Mouse (Mus musculus): ENCODE measurements around the gene Wasf1. TPM values are rescaled to one million over a fixed set of nuclear protein-coding genes. Genes with fewer than 3 reads are reported as not detected.
A peak's percentile ranks its signal among the peaks of the same experiment; 100 is the strongest.

Gene Wasf1
- polyA plus RNA-seq, 1 experiment from 2014 or later: 29.7 TPM

DNA sequence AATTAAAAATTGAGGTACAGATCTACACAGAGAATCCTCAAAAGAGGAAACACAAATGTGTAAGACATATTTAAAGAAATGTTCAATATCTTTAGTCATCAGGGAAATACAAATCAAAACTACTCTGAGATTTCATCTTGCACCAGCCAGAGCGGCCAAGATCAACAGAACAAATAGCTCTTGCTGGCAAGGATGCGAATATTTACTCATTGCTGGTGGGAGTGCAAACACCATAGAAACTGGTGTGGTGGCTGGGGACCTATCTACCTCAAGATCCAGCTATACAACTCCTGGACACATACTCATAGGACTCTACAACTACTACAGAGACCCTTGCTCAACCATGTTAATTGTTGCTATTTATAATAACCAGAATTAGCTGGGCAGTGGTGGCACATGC lies 12.0 kb upstream of the Wasf1 start:
- Histone ChIP-seq H3K4me3 (no peak overlapping the region), H3K9me3 (no peaks in the 10 kb centered on the region), H3K27ac (no peak overlapping the region), H3K4me2 (replicated peaks) (no peak overlapping the region), H3K9ac (no peak overlapping the region), H3K27me3 (no peaks in the 10 kb centered on the region), H3K4me1 (no peaks in the 10 kb centered on the region), H3K36me3 (peaks cover 16% of the 10 kb centered on the region)
- no peak for ATAC-seq (ENCODE audit: low FRiP score, low read depth)
- WGBS: 94% methylated on average over 2 of the region's 2 CpGs

DNA sequence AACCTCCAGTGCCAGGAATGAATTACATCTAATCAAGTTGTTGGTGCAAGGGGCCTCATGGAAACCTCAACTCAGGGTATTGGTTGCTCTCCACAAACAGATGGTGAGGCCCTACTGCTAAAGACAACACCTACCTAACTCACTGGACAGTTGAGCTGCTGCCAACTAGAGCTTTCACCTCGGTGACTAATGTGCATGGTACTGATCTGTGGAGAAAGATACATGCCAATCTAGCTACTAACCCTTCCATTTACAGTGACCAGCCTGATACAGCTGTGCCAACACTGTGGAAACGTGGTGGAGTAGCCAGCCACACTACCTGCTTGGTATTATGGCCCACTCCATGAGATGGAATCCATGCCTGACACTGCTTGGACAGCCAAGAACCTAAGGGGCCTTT lies 11.2 kb upstream of the Wasf1 start:
- H3K27ac ChIP-seq: no peak overlapping the region
- WGBS: 85% methylated on average over 2 of the region's 2 CpGs
- no peaks in the 10 kb centered on the region for H3K9me3 ChIP-seq
- no peak for ATAC-seq (ENCODE audit: low FRiP score, low read depth)
- no peak overlapping the region for H3K4me2 ChIP-seq (replicated peaks)
- H3K9ac ChIP-seq: no peak overlapping the region
- no peaks in the 10 kb centered on the region for H3K27me3 ChIP-seq
- H3K36me3 ChIP-seq: peaks cover 12% of the 10 kb centered on the region
- no peak overlapping the region for H3K4me3 ChIP-seq
- no peaks in the 10 kb centered on the region for H3K4me1 ChIP-seq

DNA sequence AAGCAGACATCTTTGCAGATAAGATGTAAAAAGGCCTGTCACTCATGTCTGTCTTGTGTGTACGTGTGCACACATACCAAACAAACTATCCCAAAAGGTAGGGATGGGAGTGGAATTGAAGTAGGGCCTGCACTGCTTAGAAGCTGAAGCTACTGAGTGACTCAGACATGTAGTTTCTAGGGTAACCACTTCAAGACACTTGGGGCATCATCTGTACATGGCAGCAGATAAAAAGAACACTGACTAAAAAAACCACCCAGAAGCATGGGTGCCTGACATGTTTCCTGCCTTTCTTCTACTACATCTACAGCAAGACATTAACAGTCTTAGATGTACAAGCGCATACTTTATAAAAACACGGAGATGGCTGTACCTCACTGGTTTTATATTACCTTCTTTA lies 5.0 kb upstream of the Wasf1 start:
- Histone ChIP-seq H3K27ac (no peak overlapping the region), H3K27me3 (no peaks in the 10 kb centered on the region), H3K9ac (no peak overlapping the region), H3K36me3 (peaks cover 17% of the 10 kb centered on the region), H3K4me2 (replicated peaks) (no peak overlapping the region), H3K4me3 (no peak overlapping the region), H3K4me1 (peaks cover 12% of the 10 kb centered on the region), H3K9me3 (no peaks in the 10 kb centered on the region)
- no peak for ATAC-seq (ENCODE audit: low FRiP score, low read depth)
- WGBS: 84% methylated on average over 3 of the region's 3 CpGs

DNA sequence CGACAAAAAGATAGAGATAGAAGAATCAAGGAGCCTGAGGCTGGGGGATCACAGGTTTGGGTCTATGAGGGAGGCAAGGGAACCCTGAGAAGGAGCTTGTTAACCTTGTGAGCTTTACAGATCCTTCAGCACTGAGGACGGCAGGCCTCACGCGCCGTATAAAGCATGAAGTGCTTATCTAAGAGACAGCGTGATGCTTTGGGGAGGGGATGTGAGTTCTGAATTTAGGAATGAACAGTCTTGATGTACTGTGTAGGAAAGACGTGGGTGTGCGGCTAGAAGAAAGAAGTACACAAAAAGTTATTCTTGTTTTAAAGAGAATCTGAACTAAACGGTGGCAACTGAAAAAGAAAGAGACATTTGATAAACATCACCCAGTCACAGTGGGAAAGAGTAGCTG lies 3.3 kb upstream of the Wasf1 start:
- Histone ChIP-seq H3K4me3 (no peak overlapping the region), H3K9me3 (no peaks in the 10 kb centered on the region), H3K4me2 (replicated peaks) (no peak overlapping the region), H3K36me3 (peaks cover 17% of the 10 kb centered on the region), H3K4me1 (peaks cover 12% of the 10 kb centered on the region), H3K27me3 (no peaks in the 10 kb centered on the region), H3K9ac (no peak overlapping the region), H3K27ac (no peak overlapping the region)
- no peak for ATAC-seq (ENCODE audit: low FRiP score, low read depth)
- WGBS: 93% methylated on average over 9 of the region's 9 CpGs

DNA sequence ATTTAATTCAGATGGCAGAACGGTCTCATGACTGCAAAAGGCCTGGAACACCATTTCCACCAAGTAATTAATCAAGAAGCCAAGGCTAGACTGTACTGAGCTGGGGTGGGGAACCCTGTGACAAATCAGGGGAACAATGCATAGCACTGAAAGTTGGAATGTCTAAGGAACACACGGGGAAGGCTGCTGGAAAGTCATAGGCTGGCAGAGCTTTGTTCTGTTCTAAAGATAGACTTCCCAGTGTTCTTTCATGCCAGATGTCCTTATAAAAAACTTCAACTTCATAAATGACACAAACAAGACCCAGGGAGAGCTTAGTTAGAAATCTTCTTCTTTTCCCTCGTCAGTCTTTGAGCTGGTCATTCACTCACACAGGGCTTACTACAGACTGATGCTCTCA lies 2.0 kb upstream of the Wasf1 start:
- Histone ChIP-seq H3K9ac (no peak overlapping the region), H3K4me3 (peak overlapping the region; percentile 90; the same call in 1 of the 2 replicates), H3K4me2 (replicated peaks) (peak overlapping the region; percentile 82), H3K9me3 (no peaks in the 10 kb centered on the region), H3K4me1 (peaks cover 12% of the 10 kb centered on the region), H3K27me3 (no peaks in the 10 kb centered on the region), H3K27ac (no peak overlapping the region), H3K36me3 (peaks cover 10% of the 10 kb centered on the region)
- 84% methylated on average over 3 of the region's 3 CpGs for WGBS
- ATAC-seq (ENCODE audit: low FRiP score, low read depth): no peak

DNA sequence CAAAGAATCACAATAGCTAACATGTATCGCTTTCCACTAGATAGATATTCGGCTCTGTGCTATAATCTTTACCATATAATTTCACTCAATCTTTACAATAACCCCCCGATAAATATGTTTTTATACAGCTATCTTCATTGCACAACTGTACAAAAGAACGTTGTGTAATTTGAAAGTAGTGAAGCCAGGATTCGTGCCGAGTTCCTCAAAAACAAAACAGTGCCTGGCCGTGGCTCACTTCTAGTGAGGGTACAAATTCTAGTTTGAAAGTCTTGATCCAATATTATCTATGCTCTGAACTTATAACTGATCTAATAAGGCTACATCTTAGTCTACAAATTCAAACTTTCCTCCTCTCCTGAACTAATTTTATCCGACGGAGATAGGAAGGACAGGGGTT lies 942 bp upstream of the Wasf1 start:
- ATAC-seq (ENCODE audit: low FRiP score, low read depth): no peak

DNA sequence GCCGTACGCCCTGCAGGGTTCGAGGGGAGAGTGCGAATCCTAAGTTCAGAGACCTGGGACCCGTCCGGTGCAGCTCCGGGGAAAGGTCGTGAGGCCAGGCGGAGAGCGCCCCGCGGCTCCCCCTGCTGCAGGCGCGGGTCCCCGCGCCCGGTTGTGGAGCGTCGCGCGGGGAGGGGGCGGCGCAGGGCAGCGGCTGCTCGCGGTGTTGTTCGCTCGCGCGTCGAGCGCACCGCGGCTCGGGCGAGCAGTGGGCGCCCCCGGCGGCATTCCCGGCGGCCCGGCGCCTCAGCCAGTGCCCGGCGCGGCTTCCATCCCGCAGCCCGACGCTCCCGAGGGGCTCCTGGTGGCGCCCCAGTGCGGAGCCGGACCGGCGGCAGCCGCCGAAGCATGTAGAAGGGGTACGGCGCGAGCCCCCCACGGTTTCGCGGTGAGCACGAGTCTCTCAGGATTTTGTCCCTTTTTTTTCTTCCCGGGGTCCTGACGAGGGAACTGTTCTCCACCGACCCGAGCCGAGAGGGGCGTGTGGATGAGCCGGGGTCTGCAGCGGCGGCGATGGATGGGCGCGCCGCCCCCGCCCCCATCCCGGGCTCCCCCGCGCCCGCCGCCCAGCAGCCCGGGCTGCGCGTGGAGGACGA lies 486 bp downstream of the Wasf1 start:
- ATAC-seq (ENCODE audit: low FRiP score, low read depth): peak; percentile 89
- H3K4me3 ChIP-seq: peak overlapping the region; percentile 90
- peaks cover 10% of the 10 kb centered on the region for H3K36me3 ChIP-seq
- H3K4me1 ChIP-seq: peaks cover 12% of the 10 kb centered on the region
- peak overlapping the region; percentile 87 for H3K9ac ChIP-seq
- peak overlapping the region; percentile 82 for H3K4me2 ChIP-seq (replicated peaks)
- WGBS: under 1% methylated on average over 73 of the region's 87 CpGs
- no peaks in the 10 kb centered on the region for H3K9me3 ChIP-seq
- H3K27me3 ChIP-seq: no peaks in the 10 kb centered on the region
- H3K27ac ChIP-seq: peak overlapping the region; percentile 94

More for the DNA sequence above, 942 bp upstream of the Wasf1 start:
- Histone ChIP-seq H3K9me3 (no peaks in the 10 kb centered on the region), H3K4me3 (peak overlapping the region; percentile 90), H3K27me3 (no peaks in the 10 kb centered on the region), H3K27ac (peak overlapping the region; percentile 72; the same call in 1 of the 2 replicates), H3K4me2 (replicated peaks) (peak overlapping the region; percentile 82), H3K9ac (peak overlapping the region; percentile 87), H3K4me1 (peaks cover 12% of the 10 kb centered on the region), H3K36me3 (peaks cover 10% of the 10 kb centered on the region)
- WGBS: 16% methylated on average over 9 of the region's 9 CpGs

DNA sequence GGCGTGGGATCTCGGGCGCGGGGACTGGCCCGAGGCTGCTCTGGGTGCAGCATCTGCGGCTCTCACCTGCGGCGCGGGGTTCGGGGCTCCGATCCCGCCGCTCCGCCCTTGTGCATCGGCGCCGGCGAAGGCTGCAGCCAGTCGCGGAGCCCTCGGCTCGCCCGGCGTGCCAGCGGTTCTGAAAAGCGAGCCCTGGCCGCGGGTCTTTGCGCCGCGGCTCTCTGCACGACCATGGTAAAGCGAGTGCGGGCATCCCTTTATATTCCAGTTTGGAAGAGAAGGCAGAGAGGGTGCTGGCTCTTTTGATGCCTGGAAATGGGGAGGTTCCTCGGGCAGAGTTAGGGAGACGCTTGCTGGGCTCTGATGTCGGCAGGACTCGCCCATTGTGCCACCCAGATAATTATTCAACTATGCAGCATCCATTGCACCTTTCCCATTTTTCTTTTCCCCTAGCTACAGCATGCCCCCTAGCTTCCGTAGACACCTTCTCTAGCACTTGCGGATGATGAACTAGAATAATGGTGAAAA lies 1.1 kb downstream of the Wasf1 start:
- 0% methylated on average over 40 of the region's 40 CpGs for WGBS
- ATAC-seq (ENCODE audit: low FRiP score, low read depth): no peak
- Histone ChIP-seq H3K4me1 (peaks cover 12% of the 10 kb centered on the region), H3K4me2 (replicated peaks) (peak overlapping the region; percentile 82), H3K4me3 (peak overlapping the region; percentile 90), H3K9ac (peak overlapping the region; percentile 87), H3K36me3 (peaks cover 8% of the 10 kb centered on the region), H3K27me3 (no peaks in the 10 kb centered on the region), H3K9me3 (no peaks in the 10 kb centered on the region), H3K27ac (peak overlapping the region; percentile 94)

DNA sequence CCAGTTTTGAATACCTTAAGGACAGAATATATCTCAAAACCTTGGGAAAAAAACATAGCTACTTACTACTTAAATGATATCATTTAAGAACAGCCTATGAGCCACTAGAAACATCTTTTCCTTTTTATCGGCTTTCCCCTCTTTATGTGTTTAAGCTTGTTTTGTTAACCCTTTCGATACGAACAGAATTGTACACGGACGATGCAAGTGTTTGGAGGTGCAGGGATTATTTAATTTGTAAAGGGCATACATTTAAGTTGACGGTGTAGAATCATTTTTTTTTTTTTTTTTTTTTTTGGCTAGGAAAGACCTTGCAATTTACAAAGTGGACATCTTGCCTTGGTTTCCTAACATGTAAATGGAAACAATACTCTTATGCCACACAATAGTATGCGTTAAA lies 2.2 kb downstream of the Wasf1 start:
- no peak overlapping the region for H3K4me3 ChIP-seq
- WGBS: 62% methylated on average over 7 of the region's 7 CpGs
- H3K27me3 ChIP-seq: no peaks in the 10 kb centered on the region
- H3K27ac ChIP-seq: no peak overlapping the region
- H3K9me3 ChIP-seq: no peaks in the 10 kb centered on the region
- peaks cover 12% of the 10 kb centered on the region for H3K4me1 ChIP-seq
- H3K9ac ChIP-seq: no peak overlapping the region
- no peak overlapping the region for H3K4me2 ChIP-seq (replicated peaks)
- no peaks in the 10 kb centered on the region for H3K36me3 ChIP-seq
- no peak for ATAC-seq (ENCODE audit: low FRiP score, low read depth)

DNA sequence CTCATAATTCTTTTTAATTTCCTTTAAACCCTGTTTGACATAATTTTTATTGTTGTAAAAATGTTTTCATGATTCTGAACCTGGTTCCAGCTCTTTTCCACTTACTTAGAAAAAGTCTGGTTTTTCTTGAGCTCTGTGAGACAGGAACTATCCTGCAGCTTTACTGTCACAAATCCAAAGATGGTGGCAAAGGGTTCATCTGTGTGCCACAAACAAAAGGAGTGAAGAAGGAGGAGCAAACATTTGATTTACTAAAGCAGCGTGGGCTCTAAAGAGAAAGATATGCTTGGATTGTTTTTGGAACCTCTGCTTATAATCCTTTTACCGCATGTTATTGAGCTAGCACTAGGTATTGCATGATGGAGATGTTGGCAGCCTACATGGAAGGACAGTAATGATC lies 4.0 kb downstream of the Wasf1 start:
- no peak overlapping the region for H3K27ac ChIP-seq
- H3K9me3 ChIP-seq: no peaks in the 10 kb centered on the region
- no peak overlapping the region for H3K9ac ChIP-seq
- no peak for ATAC-seq (ENCODE audit: low FRiP score, low read depth)
- H3K4me1 ChIP-seq: no peaks in the 10 kb centered on the region
- 88% methylated on average over 2 of the region's 2 CpGs for WGBS
- H3K4me2 ChIP-seq (replicated peaks): no peak overlapping the region
- no peaks in the 10 kb centered on the region for H3K36me3 ChIP-seq
- no peaks in the 10 kb centered on the region for H3K27me3 ChIP-seq
- H3K4me3 ChIP-seq: no peak overlapping the region

DNA sequence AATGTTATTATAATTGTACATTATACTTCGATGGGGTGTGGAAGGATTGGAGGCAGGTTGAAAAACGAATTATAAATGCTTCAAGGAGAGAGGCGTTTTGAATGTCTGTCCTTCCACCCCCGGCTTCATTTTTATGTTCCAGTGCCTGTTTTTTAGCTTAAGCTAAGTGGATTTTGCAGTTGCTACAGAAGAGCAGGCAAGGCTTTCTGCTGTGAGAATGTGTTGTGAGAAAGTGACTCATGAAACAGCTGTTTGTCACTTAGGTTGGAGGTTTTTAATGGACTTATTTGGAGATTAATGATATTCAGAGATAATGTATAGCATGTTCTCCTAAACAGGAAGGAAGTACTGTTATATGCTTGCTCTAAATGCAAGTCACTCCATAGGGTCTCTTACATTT lies 5.9 kb downstream of the Wasf1 start:
- ATAC-seq (ENCODE audit: low FRiP score, low read depth): no peak
- no peak overlapping the region for H3K4me2 ChIP-seq (replicated peaks)
- 66% methylated on average over 4 of the region's 4 CpGs for WGBS
- no peaks in the 10 kb centered on the region for H3K9me3 ChIP-seq
- no peaks in the 10 kb centered on the region for H3K4me1 ChIP-seq
- no peaks in the 10 kb centered on the region for H3K27me3 ChIP-seq
- H3K4me3 ChIP-seq: no peak overlapping the region
- no peak overlapping the region for H3K9ac ChIP-seq
- 0 out of 2 replicates have a peak, but pooled peaks cover 5% of the 10 kb centered on the region for H3K36me3 ChIP-seq
- H3K27ac ChIP-seq: no peak overlapping the region

DNA sequence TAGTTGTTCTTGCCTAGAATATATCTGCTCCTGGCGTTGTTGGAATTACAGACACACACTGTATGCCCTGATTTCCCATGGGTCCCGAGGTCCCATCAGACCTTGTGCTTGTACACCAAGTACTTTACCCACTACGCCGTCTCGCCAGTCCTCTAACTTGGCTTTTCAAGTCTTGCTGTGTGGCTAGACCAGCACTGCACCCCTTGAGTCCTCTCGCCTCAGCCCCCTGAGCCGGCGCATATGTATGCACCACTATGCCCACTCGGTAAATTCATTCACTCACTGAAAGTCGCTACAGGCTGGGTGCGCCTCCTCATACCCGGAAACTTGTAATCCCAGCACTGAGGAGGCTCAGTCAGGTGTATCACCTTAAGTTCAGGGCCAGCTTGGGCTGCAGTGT lies 12.5 kb downstream of the Wasf1 start:
- Histone ChIP-seq H3K4me1 (peaks cover 10% of the 10 kb centered on the region), H3K36me3 (0 out of 2 replicates have a peak, but pooled peaks cover 5% of the 10 kb centered on the region), H3K4me3 (no peak overlapping the region), H3K27me3 (no peaks in the 10 kb centered on the region), H3K4me2 (replicated peaks) (no peak overlapping the region), H3K9ac (no peak overlapping the region), H3K27ac (no peak overlapping the region), H3K9me3 (no peaks in the 10 kb centered on the region)
- 92% methylated on average over 12 of the region's 12 CpGs for WGBS
- ATAC-seq (ENCODE audit: low FRiP score, low read depth): no peak

DNA sequence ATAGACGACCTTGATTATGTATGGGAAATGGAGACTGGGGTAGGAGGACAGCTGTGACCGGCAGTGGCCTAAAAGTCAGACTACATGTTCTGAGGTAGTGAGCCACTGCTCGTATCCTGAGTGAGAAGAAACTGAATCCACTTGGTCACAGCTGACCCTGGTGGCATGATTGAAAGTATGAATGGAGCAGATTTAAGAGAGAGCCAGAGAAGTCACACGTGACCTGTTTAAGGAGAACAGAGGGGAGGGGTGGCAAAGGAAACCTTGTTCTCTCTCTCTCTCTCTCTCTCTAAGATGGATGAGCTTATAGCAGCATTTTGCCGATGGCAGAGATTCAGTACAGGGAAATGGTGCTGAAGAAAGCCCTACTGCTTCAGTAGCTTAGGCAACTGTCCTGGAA lies 13.4 kb downstream of the Wasf1 start:
- 56% methylated on average over 5 of the region's 5 CpGs for WGBS
- H3K9ac ChIP-seq: no peak overlapping the region
- H3K4me1 ChIP-seq: peaks cover 10% of the 10 kb centered on the region
- no peak overlapping the region for H3K4me2 ChIP-seq (replicated peaks)
- H3K27me3 ChIP-seq: no peaks in the 10 kb centered on the region
- H3K4me3 ChIP-seq: no peak overlapping the region
- no peak overlapping the region for H3K27ac ChIP-seq
- ATAC-seq (ENCODE audit: low FRiP score, low read depth): no peak
- H3K9me3 ChIP-seq: no peaks in the 10 kb centered on the region
- 0 out of 2 replicates have a peak, but pooled peaks cover 5% of the 10 kb centered on the region for H3K36me3 ChIP-seq

All from limb, embryonic 13.5 days (tissue).